Mouse (Mus musculus): ENCODE data around the gene Trp53i13.

GRCm38 (mm10) chr11:77466544-77466943 lies 49.2 kb downstream of the Trp53i13 start:
- TF ChIP-seq ZNF384 (IDR thresholded peaks at IDR 0.05; ENCODE audit: low read depth, low read length) (no peak), ZC3H11A (IDR thresholded peaks at IDR 0.05; ENCODE audit: borderline replicate concordance, low read depth, low read length) (no peak)
